Mouse (Mus musculus): ENCODE measurements at regions not wholly inside any gene's neighbourhood (a gene's known extent, or its start where the extent isn't known, plus 50 kb on each side); places are given as distances from the start of the nearest gene placed in this dataset.
"Not testable (repeated sequence)": the region's sequence is repeated elsewhere in the genome, so short reads cannot be mapped to it uniquely, and the experiment has no call there.

DNA sequence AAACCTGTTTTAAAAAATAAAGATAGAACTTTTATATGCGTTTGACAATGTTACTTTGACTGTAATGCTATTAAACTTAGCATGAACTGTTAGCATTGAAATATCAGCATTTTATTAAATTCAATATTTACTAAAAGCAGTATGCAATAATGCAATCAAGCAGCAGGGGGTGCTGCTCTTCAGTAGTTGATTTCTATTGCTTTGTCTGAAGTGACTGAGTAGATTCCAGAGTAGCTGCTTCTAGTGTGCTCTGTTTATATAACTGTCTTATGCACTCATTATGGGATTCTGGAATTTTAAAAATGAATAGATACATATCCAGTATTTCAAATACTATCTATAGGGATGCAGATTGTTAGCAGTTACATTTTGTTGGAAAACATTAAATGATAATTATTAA lies 146.2 kb downstream of the Gm28710 start:
- DNase-seq = peak; percentile 10

DNA sequence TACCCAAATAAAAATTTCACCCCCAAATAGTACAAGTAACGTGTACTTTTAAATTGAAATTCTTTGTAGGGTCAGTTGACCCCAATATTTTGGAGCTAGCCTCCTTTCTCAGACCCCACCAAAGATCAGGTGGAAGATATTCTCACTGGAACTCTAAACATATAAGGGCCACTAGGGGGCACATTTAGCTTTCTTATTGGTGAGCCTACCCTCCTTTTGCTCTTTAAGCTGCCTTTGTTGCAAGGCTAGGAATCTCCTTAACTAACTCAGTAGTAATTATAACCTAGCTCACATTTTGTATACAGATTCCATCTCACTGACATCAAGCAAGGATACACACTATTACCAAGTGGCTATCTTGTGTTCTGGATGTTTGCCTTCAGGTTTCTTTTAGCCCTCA lies 155.8 kb downstream of the Gm28710 start:
- DNase-seq = peak; percentile 5

DNA sequence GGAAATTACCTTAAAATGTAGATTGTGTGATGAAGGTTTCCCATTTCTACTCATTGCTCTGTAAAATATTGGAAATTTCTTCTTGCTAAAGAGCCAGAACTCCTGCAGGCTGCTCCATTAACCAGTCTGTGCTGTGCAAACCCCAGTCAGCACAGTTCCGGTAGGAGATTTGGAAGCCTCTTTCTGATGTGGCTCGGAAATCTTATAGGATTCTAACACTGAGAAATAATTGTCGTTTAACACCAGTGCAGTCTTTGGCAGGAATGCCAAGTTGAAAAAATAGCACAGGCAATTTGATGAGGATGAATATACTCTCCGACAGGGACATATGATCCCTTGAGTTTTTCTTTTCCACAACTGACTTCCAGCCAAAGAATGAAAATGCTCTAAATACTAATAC lies 176.1 kb downstream of the Gm28710 start:
- no peak for DNase-seq

DNA sequence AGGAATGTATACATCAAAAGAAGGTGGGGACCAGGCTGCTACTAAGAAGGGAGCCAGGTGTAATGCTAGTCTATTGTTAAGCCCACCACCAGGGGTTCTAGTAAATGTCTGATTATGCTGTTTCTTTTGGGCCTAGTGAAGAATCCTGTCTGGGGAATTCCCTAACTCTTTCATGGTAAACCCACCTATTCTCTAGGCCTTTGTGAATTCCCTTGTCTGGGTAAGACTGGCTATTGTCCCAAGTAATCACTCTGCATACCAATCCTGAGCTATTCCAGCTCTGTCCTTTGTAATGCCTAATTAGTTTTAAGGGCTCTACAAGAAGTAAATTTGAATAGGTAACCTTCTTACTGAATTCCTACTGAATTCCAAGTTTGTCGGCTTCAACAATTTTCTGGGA lies 177.2 kb downstream of the Gm28710 start:
- DNase-seq = not testable (repeated sequence)

DNA sequence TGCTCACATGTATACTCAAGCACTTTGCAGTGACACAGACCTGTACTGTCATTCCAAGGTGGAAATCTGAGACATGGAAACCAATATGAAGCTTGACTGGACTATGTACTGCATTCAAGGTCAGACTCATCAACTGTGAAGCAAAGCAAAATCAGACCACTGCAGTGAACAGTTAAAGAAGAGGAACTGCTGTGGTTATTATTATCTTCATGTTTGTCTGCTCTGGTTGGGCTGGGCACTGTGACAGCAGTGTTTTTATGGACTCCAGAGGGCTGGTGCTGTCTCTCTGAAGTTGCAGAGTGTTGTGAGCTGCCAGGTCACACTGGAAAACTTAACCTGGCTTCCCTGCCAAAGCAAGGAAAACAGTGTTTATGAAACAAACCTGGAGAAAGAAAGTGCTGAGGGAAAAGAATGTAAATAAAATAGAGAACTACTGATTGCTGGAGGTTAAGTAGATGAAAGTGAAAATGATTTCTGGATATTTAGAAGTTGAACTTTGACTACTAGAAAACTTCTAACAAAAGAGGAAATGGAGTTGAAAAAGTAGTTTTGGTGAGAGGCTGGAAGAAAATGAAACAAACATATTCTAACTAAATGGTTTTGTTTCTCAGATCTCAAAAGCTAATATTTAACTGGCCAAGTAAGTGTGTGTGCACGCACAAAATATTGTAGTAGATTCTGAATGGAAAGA lies 181.7 kb downstream of the Gm28710 start:
- DNase-seq = no peak

DNA sequence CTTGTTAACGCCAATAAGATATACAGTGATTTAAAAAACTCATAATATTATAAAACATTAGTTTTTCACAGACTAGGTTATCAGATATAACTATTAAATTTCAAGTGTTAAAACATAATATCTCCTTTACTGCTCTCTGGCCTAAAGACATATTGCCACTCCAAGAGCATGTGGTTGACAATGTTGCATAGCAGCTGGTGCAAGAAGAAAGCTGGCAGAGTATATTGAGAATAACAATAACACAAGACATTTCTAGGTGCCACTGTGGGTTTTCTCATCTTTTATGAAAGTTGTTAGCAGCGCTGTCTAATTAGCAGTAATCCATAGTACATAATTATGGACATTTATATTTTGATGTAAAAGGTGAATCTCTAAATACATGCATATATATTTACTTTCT lies 184.4 kb downstream of the Gm28710 start:
- no peak for DNase-seq

DNA sequence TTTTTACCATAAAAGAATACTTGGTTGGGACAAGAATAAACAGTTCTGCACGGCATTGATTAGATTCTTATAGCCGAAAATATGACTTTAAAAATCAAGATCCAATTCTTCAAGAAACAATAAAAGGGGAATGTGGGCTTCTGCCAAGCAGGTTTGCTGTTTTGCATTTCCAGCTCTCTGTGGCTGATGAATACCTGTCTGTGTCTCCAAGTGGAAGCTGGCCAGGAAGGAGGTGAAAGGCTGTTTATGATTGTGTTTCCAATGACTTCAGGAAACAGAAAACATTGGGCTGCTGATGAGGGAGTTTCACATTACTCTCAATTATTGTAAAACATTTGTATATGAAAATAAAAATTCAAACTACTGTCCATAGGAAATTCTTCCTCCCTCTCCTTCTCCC lies 193.3 kb downstream of the Gm28710 start:
- no peak for DNase-seq

DNA sequence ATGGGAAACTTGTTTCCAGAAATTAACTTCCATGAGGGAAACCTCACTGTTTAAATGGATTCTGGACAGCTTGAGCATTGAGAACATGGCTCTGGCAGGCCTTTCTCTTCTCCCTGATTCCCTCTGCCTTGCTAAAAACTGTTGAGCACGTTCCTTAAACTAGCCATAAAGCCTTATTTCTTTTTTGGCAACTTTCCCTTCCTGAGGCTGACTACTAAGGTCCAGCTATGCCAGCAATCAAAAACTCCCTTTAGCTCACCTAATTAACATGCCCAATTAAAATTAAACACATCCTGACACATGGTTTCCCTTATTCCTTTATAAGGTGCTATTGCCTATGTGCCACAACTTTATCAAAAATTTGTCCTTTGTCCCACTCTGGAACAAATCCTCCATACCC lies 199.9 kb downstream of the Gm28710 start:
- no peak for DNase-seq

DNA sequence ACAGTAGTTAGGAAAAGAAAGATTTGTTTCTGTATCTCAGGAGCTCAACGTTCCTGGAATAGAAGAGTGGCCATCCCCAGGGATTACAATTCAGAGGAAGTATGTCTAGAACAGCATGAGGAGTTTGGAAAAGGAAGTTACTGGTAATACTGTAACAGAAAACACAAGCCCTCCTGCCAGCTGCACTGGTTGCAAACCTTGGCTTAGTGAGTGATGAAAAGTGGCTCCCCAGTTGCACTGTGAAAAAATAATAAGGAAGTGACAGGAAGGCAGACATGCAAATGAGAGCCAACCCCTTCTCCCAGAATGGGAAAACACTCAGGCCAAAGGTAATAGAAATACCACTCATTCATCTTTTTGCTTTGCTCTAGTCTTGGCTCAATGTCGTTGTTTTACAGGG lies 207.6 kb downstream of the Gm28710 start:
- no peak for DNase-seq

DNA sequence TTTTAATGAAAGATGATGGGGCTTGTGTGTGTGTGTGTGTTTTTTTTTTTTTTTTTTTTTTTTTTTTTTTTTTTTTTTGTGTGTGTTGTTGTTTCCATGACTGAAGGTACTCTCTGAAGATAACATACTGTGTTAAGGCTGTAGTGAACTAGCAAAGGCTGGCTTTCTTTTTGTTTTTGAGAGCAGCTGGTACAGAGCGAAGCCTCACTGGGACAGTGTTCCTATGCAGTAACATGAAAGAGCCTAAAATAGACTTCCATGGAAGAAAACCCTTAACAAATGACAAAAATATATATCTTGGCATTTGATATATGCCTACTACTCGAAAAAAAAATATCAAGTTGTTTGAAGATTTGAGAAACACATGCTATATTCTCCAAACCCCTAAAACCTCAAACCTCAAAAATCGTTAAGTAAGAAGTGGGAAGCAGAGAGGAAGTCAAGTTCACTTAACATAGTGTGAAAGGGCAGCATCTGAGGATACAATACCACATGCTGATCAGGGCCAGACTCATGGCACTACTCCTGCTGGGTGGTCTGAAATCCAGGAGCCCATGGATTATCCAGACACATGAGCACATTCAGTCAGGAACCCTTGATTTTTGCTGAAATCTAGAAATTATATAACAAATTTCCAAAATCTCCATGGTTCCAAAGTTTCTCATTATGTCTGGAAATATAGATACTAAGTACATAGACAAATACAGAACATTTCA lies 215.4 kb downstream of the Gm28710 start:
- no peak for DNase-seq

DNA sequence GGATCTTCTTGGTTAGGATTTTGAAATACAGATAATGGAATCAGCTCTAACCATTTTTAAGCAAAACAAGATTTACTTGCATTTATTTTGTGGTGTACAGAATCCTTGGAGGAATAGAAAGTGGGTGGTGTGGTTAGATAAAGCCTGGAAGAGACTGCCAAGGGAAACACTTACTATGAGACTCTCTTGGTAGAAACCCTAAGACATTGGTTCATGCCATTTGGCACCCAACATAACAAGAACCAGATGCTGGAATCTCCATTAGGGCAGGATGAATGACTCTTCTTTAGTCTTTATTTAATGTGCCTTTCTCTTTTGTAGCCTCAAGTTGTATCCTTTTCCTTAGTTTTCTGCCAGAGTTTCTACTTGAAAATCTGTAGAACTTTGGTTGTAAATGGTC lies 230.0 kb downstream of the Gm28710 start:
- DNase-seq = no peak

DNA sequence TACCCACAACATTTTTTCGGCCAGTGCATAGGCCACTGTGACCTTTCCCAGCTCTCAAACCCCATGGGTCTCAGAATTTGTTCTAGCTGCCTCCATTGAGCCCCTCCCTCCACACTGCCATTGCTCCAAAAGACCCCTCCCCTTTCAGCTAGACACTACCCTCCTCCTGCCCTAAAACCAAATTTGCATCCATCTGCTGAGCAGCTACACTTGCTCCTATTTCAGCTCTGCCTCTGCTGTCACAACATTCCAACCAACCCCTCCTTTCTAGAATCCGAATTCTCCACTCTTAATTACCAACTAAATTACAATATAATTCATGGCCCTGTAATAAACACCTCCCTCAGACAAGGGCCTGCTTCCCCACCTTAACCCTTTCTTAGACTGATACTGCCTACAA lies 262.3 kb downstream of the Gm28710 start:
- DNase-seq = no peak

DNA sequence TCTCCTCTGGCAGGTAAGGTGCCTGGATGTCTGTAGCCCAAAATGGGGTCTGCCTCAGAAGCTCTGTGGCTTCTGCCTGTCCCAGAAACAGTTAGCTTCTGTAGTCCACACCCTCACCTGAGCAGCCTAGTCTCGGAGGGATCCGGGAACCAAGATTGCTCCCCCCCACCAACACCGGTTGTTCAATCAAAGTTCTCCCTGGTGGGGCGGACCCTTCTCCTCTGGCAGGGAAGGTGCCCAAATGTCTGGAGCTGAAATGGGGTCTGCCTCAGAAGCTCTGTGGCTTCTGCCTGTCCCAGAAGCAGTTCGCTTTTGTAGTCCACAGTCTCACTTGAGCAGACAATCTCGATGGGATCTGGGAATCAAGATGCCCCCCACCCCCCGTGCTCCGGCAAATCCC lies 273.0 kb downstream of the Gm28710 start:
- no peak for DNase-seq

DNA sequence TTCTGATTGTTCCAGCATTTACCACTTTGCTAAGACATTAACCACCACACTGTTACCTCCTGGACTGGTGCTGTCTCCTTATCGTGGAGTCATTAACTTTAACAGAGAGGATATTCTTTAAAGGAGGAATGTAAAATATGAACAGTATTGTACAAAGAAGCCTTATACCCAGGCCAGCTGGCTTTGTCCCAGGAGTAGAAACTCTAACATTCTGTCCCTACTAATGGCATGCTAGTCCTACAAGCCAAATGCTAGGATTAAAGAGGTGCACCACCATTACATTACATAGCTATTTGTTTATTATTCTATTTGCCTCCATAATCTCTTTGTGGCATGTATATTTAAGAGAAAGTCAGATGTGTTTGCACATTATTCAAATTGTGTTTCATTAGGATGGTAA lies 288.8 kb downstream of the Gm28710 start:
- no peak for DNase-seq

DNA sequence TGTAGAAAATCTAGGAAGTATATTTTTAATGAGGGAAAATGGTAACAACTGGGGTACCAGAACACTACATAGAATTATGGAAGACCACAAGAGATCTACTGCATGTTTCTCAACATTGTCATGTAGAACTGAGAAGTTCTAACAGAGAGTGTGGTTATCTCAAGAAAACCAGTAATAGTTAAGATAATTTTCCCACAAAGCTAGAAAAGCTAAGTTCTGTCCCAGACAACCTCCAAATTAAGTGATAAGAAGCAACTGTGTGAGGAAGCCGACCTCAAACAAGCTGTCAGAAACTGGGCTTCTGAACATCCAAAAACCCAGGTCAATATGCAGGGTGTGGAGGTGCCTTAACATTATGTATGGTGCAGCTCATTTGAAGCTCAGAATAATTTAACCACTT lies 261.4 kb upstream of the Speer4f2 start:
- no peak for DNase-seq

DNA sequence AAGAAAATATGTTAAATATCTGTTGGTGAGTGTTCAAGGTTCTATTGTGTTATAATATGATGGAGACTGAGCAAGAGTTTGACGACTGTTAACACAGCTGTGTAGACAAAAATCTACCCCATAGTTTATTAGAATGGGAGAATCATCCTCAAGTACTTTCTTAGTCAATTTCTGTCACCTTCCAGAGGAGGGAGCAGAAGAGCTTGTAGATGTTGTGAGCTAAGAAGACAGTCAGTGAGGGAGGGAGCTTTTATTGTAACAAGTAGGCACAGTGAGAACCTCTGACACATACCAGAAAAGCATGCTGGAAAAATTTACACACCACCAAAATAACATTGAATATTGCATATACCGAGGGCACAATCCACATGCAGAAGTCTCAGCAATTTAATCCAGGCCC lies 261.0 kb upstream of the Speer4f2 start:
- no peak for DNase-seq

DNA sequence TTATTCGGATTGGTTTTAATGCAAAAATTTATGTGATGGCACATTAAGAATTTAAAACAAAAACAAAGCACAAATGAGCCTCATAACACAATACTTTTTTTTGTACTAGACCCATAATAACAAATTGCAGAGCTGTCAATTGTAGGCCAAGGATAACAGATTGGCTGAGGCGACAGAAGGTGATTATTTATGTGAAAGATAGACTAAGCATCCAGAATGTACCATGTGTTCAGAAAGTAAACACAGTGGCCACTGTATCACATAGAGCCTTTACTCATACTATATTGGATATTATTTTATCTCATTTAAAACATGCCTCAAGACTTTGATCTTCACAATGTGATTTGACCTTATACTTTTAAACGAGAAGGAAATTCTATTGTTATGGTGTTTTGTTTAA lies 257.9 kb upstream of the Speer4f2 start:
- DNase-seq = no peak

DNA sequence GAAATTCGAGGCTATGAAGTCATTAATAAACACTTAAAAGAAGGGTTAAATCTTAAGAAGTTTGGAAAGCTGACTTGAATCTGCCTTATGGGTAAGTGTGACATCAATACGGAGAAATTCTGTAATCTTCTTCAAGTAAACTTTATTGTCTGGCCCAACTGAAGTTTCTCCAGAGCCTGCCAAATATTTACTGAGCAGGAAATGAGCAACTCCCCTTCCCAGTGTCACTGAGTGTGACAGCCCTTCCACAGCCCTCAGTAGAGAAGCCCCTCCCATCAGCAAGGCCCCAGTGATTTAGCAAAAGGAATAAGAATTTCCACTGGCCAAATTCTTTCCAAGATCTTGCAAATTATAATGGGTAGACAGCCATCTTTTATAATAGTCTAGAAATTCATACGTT lies 256.9 kb upstream of the Speer4f2 start:
- DNase-seq = no peak

DNA sequence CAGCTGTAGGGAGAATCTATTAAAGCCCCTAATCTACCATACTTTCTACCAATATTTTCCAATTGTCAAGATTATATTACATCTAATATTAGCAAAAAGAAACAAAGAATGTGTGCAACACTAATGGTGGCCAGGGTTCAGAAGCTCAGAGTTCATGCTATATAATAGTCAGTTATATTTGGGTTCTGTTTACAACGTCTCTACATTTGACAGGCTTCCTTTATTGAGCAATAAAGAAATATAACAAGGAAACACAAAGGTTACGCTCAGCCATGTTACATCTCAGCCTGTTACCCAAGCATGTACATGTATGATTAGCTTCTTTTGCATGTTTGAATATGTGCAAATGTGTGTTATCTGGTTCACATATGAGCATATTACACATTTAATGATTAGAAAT lies 247.7 kb upstream of the Speer4f2 start:
- no peak for DNase-seq

DNA sequence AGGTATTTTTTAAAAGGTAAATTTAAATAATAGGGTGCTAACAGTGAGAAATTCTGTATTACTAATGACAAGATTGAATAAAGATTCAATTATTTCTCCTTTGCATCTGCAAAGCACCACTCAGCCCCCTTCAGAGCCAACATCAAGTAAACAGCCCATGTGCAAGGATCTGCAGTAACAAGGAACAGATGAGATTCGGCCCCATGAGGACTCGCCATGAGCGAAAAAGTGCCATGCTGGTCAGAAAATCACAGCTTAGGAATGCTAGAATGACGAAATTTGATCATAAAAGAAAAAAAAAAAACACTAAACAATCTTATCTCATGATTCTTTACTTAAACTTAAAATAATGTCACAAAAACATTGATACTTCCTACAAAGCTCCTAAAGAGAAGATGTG lies 245.5 kb upstream of the Speer4f2 start:
- DNase-seq = no peak

DNA sequence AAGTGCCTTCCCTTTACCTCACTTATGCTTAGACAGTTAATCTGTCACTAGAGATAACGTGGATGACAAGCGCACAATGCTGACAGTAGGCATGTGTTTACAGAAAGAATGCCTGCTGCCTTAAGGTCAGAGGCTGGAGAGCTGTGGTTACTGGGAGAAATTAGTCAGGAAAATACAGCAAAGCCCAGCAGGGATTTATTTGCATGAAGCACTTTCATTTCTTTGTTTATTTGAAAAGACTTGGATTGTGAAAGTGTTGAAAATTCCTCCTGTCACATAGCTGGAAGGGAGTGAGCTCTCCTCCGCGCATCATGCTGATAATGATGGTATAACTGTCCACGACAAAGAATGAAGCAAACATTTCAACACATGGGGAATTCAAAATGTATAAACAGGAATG lies 237.5 kb upstream of the Speer4f2 start:
- DNase-seq = no peak

DNA sequence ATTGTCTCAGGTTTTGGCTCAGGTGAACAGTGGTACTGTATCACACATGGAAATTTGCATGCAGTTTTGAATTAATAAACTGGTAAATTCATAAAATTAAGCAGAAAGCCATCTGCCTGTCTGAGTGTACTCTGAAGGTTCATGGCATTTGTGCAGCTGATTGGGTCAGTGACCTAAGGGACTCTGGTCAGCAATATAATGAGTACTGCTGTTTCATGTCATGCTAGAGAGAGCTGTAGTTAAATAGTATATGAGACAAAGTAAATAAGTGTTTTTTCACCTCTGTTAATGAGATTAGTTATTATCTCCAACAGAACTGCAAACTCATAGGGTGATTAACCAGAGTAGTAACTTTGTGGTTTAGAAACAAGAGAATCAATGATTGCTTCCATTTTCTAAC lies 231.4 kb upstream of the Speer4f2 start:
- no peak for DNase-seq

DNA sequence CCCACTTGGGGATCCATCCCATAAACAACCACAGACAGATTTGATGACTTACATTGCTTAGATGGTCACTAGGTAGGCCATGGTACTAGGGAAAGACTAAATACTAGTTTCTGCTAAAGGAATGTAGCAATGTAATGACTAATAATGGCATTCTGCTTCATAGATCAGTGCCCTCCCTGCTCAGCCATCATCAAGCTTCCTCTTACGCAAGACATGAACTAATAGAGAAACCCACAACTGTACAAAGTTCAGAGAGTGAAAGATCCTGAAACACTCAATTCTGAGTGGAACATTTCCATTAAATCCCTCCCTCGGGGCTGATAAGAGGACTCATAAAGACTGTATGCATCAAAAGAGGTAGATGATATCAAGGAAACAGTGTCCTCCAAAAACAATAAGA lies 198.4 kb upstream of the Speer4f2 start:
- no peak for DNase-seq

DNA sequence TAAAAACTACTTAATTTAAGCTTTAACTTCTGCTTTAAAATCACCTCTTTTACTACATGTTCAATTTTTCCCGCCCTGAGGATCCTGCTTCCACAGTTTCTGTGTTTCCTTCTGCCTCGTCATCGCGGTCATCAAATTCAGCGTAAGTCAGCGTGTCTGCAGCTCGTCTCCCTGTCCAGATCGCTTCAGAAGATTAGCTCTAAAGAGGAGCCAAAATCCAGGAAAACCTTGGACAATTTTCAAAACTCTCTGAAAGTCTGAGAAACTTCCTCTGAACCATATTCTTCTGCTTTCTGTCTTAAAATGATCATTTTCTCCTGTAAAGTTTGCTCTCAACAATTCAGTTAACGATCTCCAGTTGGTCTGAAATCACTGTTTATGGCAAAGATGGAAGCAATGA lies 196.2 kb upstream of the Speer4f2 start:
- no peak for DNase-seq
